Mouse (Mus musculus) cerebellum, adult 2 months (tissue): ENCODE measurements at regions not wholly inside any gene's neighbourhood (a gene's known extent, or its start where the extent isn't known, plus 50 kb on each side); places are given as distances from the start of the nearest gene placed in this dataset.

ENCODE experiments used
- DNase-seq, 2 experiments: peaks; one replicate each; pipeline ENCODE4 v3.0.0; 2021
- H3K27ac ChIP-seq: fragments of 200-500 bp; 2 replicates; pipeline ENCODE4 v1.5.1; 2012; ENCODE audit warnings: low read length, control low read depth, inconsistent platforms; ENCODE audit not compliant: insufficient read depth
- H3K27me3 ChIP-seq: fragments of 200-500 bp; 2 replicates; pipeline ENCODE4 v1.6.1; 2012; ENCODE audit warnings: inconsistent platforms, mild to moderate bottlenecking, low read length, moderate library complexity; ENCODE audit not compliant: control insufficient read depth, insufficient read depth
- H3K4me1 ChIP-seq: fragments of 200-500 bp; 2 replicates; pipeline ENCODE4 v1.6.1; 2011; ENCODE audit warnings: low read length; ENCODE audit not compliant: control insufficient read depth, insufficient read depth
- H3K4me3 ChIP-seq: fragments of 200-500 bp; replicated peaks from 2 replicates; pipeline ENCODE3; 2011; ENCODE audit warnings: mild to moderate bottlenecking, low read depth, low read length, control low read depth; ENCODE audit not compliant: insufficient read depth
- CTCF ChIP-seq: fragments of 200-500 bp; IDR thresholded peaks from 2 replicates; pipeline ENCODE4 v1.5.1; 2011; ENCODE audit warnings: low read depth, mild to moderate bottlenecking, control low read depth, low read length, moderate library complexity, borderline replicate concordance; ENCODE audit not compliant: insufficient read depth
- POLR2A ChIP-seq: fragments of 200-500 bp; IDR thresholded peaks from 2 replicates; pipeline ENCODE4 v1.6.1; 2011; ENCODE audit warnings: low read length, control low read depth, borderline replicate concordance; ENCODE audit not compliant: insufficient read depth
- WGBS: fragments of 180-500 bp; shearing (Covaris S2); methylation state at CpG from one replicate; pipeline ENCODE4 v1.1.7; 2018; 5-methylcytosine and 5-hydroxymethylcytosine counted together

DNA sequence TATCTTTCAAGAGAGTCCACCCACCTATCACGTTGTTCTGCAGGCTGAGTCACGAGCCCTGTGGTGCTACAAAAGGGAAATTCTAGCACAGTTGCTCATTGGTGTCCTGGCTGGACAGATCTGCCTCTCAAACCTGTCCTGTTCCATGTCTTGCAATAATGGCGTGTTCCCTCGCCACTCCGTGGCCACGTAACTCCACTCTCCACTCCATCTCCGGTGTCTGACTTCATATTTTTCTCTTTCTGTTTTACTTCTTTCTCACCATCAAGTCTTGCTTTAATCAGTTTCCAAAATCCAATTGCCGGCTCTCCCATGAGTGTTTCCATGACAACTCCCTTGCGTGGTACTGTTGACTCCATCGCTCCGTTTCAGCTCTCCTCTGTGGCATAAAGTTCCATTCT lies 107.1 kb upstream of the Oxgr1 start:
- Histone ChIP-seq H3K4me3 (no peak overlapping the region), H3K27ac (no peak overlapping the region), H3K27me3 (no peaks in the 10 kb centered on the region), H3K4me1 (no peaks in the 10 kb centered on the region)
- 84% methylated on average over 11 of the region's 11 CpGs for WGBS
- no peak for DNase-seq
- no peak for TF ChIP-seq POLR2A
- TF ChIP-seq CTCF = no peak

DNA sequence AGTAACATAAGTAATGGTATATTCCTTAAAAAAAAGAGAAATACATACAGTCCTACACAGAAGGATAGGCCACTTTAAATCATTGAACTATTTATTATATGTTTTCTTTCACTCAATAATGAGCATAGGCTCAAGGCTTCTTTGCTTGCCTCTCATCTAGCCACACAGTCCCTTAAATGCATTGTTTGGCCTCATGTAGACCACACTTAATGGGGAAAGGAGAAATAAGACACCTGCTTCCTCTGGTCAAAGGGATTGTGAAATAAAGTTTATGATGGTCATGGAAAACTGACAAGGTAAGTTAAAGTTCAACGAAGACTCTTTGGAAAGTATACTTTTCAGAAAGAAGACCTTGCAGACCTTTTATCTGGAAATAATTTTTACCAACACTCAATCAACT lies 108.4 kb upstream of the Oxgr1 start:
- Histone ChIP-seq H3K4me1 (peaks cover 2% of the 10 kb centered on the region; the same call in 1 of the 2 replicates), H3K4me3 (no peak overlapping the region), H3K27ac (no peak overlapping the region), H3K27me3 (no peaks in the 10 kb centered on the region)
- no peak for TF ChIP-seq POLR2A
- DNase-seq = no peak
- 90% methylated on average over 1 of the region's 1 CpGs for WGBS

DNA sequence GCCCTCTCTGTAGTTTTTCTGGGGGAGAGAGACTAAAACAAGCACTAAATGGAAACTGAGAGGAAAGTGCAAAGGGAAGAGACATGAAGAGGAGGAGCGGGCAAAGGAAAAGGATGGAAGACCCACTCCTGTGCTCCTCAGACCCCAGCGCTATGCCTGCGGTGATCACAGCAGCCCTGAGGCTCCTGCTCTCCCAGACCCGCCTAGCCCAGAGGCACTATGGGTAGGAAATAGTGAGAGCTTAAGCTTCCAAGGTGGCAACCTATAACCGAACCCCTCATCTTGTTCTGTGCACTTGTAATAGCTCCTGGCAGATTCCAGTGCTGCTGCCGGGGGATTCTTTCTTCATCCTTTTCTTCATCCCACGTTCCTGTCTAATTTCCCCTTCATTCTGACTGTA lies 112.2 kb upstream of the Oxgr1 start:
- TF ChIP-seq CTCF (no peak), POLR2A (no peak)
- Histone ChIP-seq H3K4me3 (no peak overlapping the region), H3K4me1 (peaks cover 7% of the 10 kb centered on the region; the same call in 1 of the 2 replicates), H3K27ac (no peak overlapping the region), H3K27me3 (no peaks in the 10 kb centered on the region)
- no peak for DNase-seq
- WGBS = 80% methylated on average over 7 of the region's 7 CpGs

DNA sequence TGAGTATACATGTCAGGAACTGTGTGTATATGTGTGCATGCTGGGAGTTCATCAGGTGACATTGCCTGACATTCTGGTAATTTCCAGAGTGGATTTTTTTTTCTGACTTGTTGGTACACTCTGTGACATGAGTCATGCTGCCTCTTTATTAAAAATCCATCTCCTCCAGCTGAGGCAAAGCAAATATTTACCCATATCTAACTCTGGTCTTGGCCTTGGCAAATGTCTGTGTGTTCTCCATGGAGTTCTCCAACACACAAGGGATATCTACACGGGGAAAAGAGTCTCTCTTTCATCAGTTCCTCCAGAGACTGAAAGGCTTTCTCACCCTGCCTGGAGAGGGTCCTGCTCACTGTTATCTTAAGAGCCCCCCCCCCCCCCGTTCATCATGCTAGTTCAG lies 111.3 kb upstream of the Mbnl2 start:
- no peaks in the 10 kb centered on the region for H3K4me1 ChIP-seq
- 61% methylated on average over 2 of the region's 2 CpGs for WGBS
- DNase-seq = no peak
- TF ChIP-seq CTCF = no peak
- no peak for TF ChIP-seq POLR2A
- H3K4me3 ChIP-seq = no peak overlapping the region
- no peak overlapping the region for H3K27ac ChIP-seq
- H3K27me3 ChIP-seq = no peaks in the 10 kb centered on the region

DNA sequence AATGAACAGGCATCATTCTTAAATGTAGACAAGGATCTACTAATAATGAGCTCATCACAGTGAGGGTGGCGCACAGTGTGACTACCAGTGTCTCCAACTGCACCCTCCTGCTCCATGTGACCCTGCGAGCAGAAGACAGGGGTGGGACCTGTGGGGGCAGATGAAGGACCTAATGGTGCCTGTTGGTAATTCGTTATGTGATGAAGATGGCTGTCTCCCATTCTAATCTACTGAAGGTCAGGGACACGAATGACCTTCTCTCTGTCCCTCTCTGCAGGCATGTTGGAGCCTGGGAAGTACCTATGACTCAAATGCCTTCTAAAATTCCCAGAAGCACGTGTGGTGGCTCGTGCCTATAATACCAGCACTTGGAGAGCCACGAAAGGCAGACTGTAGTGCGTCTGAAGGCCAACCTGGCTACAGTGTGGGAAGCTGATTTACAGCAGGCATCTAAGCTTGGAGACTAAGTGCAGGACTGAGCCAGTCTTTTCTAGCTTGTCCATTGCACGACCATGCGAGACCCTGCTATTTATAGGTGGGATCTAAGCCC lies 109.9 kb upstream of the Mbnl2 start:
- 91% methylated on average over 10 of the region's 10 CpGs for WGBS
- TF ChIP-seq CTCF (no peak), POLR2A (no peak)
- Histone ChIP-seq H3K27me3 (no peaks in the 10 kb centered on the region), H3K4me3 (no peak overlapping the region), H3K27ac (no peak overlapping the region), H3K4me1 (no peaks in the 10 kb centered on the region)
- no peak for DNase-seq

DNA sequence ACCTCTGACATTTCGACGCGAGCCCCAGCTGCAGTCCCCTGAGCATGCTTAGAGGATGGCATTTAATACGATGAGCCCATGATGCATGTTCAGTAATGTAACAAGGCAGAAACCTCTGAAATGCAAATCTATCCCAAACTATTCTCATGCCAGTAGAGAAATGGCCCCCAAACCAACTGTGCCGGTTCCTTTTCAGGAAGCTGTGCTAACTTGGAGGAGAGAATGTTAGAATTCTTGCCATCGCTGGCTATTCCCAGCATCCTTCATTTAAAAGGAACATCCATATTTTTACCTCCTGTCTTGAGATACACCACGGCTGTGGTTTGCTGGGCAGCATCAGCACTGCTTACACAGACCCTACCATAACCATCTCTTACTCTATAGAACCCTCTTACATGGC lies 104.7 kb upstream of the Mbnl2 start:
- WGBS = 85% methylated on average over 7 of the region's 7 CpGs
- no peak overlapping the region for H3K4me3 ChIP-seq
- TF ChIP-seq CTCF = no peak
- TF ChIP-seq POLR2A = no peak
- H3K27me3 ChIP-seq = no peaks in the 10 kb centered on the region
- H3K4me1 ChIP-seq = no peaks in the 10 kb centered on the region
- H3K27ac ChIP-seq = no peak overlapping the region
- DNase-seq = no peak

DNA sequence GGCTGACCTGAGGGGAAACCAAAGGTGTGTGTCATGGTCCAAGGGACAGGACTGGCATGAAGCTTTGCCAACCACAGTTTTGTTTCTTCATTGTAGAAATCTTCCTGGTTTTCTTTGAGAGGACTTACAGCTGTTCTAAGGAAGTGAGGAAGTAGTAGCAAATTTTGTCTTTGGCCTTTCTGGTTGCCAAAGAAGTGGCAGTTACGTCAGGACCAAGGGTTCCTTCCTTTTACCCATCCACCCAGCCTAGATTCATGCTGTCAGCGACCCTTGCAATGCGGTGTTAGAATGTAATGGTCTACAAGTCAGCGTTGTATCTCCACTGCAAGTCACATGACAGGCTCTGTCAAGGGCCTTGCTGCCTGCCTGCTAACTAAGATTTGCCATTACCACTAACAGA lies 103.4 kb upstream of the Mbnl2 start:
- Histone ChIP-seq H3K4me3 (no peak overlapping the region), H3K27ac (no peak overlapping the region), H3K4me1 (no peaks in the 10 kb centered on the region), H3K27me3 (no peaks in the 10 kb centered on the region)
- 96% methylated on average over 4 of the region's 4 CpGs for WGBS
- TF ChIP-seq CTCF (no peak), POLR2A (no peak)
- no peak for DNase-seq

DNA sequence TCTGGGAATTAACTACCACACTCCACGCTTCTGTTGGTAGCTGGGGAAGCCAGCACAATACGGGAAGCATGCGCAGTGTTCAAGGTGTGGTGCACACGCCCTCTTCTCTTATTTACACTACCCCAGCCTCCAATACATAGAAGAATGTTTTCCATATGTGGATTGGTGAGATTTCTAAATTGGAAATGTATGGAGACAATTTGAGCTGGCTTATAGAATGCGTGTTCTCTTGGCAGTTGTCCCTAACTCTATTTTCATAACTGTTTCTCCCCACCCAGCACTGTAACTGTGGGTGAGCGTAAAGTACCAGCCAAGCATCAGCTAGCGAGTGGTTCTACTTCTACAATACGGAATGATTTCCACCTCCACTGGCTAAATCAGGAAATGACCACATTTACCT lies 102.6 kb upstream of the Mbnl2 start:
- Histone ChIP-seq H3K4me3 (no peak overlapping the region), H3K4me1 (no peaks in the 10 kb centered on the region), H3K27me3 (no peaks in the 10 kb centered on the region), H3K27ac (no peak overlapping the region)
- TF ChIP-seq CTCF = no peak
- no peak for TF ChIP-seq POLR2A
- 91% methylated on average over 8 of the region's 8 CpGs for WGBS
- DNase-seq = no peak

DNA sequence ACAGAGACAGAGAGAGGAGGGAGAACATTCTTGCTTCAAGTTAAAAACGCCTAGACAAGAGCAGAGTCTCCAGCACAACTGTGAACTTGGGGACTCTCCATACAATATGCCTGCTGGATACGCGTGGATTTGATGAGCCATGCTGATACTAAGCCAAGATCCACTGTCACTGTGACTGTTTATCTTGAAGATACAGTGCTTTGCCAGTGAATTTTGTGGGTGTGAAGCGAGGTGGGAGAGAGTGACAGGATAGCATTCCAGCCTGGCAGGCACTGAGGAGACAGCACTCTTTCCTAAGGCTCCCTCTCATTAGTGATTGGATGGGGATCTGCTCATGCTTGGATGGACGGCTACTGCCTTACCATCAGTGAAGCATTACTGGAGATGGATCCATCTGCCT lies 100.9 kb upstream of the Mbnl2 start:
- Histone ChIP-seq H3K4me1 (no peaks in the 10 kb centered on the region), H3K27ac (no peak overlapping the region), H3K27me3 (no peaks in the 10 kb centered on the region), H3K4me3 (no peak overlapping the region)
- DNase-seq = no peak
- no peak for TF ChIP-seq POLR2A
- TF ChIP-seq CTCF = no peak
- WGBS = 45% methylated on average over 5 of the region's 5 CpGs
